Mouse (Mus musculus) CH12.LX (cell line): ENCODE measurements around the gene Kif18b.

Source experiments
- CTCF ChIP-seq, 2 experiments: IDR thresholded peaks in 1 of 2; conservative IDR thresholded peaks in 1 of 2; 2 replicates each; pipeline ENCODE4 v1.5.1; 2011 to 2012; ENCODE audit warnings: low read depth in 2 of 2, low read length in 2 of 2, improper control_type of control experiment in 1 of 2, inconsistent platforms in 1 of 2, mild to moderate bottlenecking in 1 of 2, moderate library complexity in 1 of 2
- ETS1 ChIP-seq: conservative IDR thresholded peaks from 2 replicates; pipeline ENCODE4 v1.6.1; 2012; ENCODE audit warnings: low read depth, mild to moderate bottlenecking, inconsistent platforms, low read length, improper control_type of control experiment, moderate library complexity
- HCFC1 ChIP-seq: IDR thresholded peaks from 2 replicates; pipeline ENCODE4 v1.6.1; 2012; ENCODE audit warnings: low read depth, mild to moderate bottlenecking, inconsistent platforms, low read length, improper control_type of control experiment
- SMC3 ChIP-seq: IDR thresholded peaks from 2 replicates; pipeline ENCODE4 v1.6.1; 2011; ENCODE audit warnings: low read depth, low read length, improper control_type of control experiment
- TCF12 ChIP-seq: IDR thresholded peaks from 2 replicates; pipeline ENCODE4 v1.6.1; 2014; ENCODE audit warnings: low read depth, mild to moderate bottlenecking, inconsistent platforms, low read length, improper control_type of control experiment
- ZNF384 ChIP-seq: IDR thresholded peaks from 2 replicates; pipeline ENCODE4 v1.6.1; 2012; ENCODE audit warnings: low read depth, low read length, improper control_type of control experiment, inconsistent platforms

GRCm38 (mm10) chr11:102881314-102882198, 43.4 kb downstream of the Kif18b start:
- no peak for TF ChIP-seq TCF12
- no peak for TF ChIP-seq SMC3
- TF ChIP-seq ETS1, result no peak
- no peak for TF ChIP-seq ZNF384
- no peak for TF ChIP-seq HCFC1
- no peak for TF ChIP-seq CTCF (conservative IDR thresholded peaks at IDR 0.05 in 1 of 2, IDR thresholded peaks at IDR 0.05 in 1 of 2; ENCODE audit: low read depth in 2 of 2, low read length in 2 of 2)
